Mouse (Mus musculus): ENCODE results near the gene Tmc6. TPM values are rescaled to one million over a fixed set of nuclear protein-coding genes. Genes with fewer than 3 reads are reported as not detected.

Tmc6 gene
- polyA plus RNA-seq, 1 experiment from 2014 or later: 4.2 TPM

GRCm38 (mm10) chr11:117779434-117780198, 2.4 kb downstream of the Tmc6 start:
- Histone ChIP-seq H3K36me3 (ENCODE audit: control insufficient read depth, insufficient read depth, low read length) (no peaks in the 10 kb centered on the region), H3K4me3 (ENCODE audit: low read depth, low read length) (peak overlapping the region; percentile 20), H3K9ac (ENCODE audit: low read depth, low read length) (peak overlapping the region; percentile 52), H3K9me3 (replicated peaks; ENCODE audit: control insufficient read depth, low read length, poor library complexity, severe bottlenecking) (no peaks in the 10 kb centered on the region; the same call in 1 of the 2 replicates), H3K4me1 (ENCODE audit: control insufficient read depth, insufficient read depth, low read length) (peaks cover 20% of the 10 kb centered on the region), H3K27me3 (ENCODE audit: control insufficient read depth, insufficient read depth, low read depth, low read length) (peaks cover 27% of the 10 kb centered on the region), H3K27ac (ENCODE audit: low read length) (peak overlapping the region; percentile 39), H3K4me2 (ENCODE audit: low read length) (peak overlapping the region; percentile 48)
- WGBS: 8% methylated on average over 38 of the region's 38 CpGs
- ATAC-seq: 0 out of 2 replicates have a peak, but pooled peaks have one; percentile 5

- no peaks in the 10 kb centered on the region for H3K36me3 ChIP-seq (ENCODE audit: control insufficient read depth, insufficient read depth, low read length)
- H3K9me3 ChIP-seq (replicated peaks; ENCODE audit: control insufficient read depth, low read length, poor library complexity, severe bottlenecking): no peaks in the 10 kb centered on the region
- no peak for ATAC-seq
- peaks cover 20% of the 10 kb centered on the region for H3K4me1 ChIP-seq (ENCODE audit: control insufficient read depth, insufficient read depth, low read length)
- H3K27ac ChIP-seq (ENCODE audit: low read length): peak overlapping the region; percentile 39; the same call in 1 of the 2 replicates
- no peak overlapping the region for H3K4me2 ChIP-seq (ENCODE audit: low read length)
- peaks cover 27% of the 10 kb centered on the region for H3K27me3 ChIP-seq (ENCODE audit: control insufficient read depth, insufficient read depth, low read depth, low read length)
- H3K4me3 ChIP-seq (ENCODE audit: low read depth, low read length): no peak overlapping the region
- no peak overlapping the region for H3K9ac ChIP-seq (ENCODE audit: low read depth, low read length)
- WGBS: 76% methylated on average over 12 of the region's 12 CpGs
Observed at GRCm38 (mm10) chr11:117778851-117779433, 3.1 kb downstream of the Tmc6 start.

GRCm38 (mm10) chr11:117778031-117778430, 4.0 kb downstream of the Tmc6 start:
- H3K4me2 ChIP-seq (ENCODE audit: low read length): no peak overlapping the region
- H3K27ac ChIP-seq (ENCODE audit: low read length): no peak overlapping the region
- H3K9ac ChIP-seq (ENCODE audit: low read depth, low read length): no peak overlapping the region
- no peaks in the 10 kb centered on the region for H3K36me3 ChIP-seq (ENCODE audit: control insufficient read depth, insufficient read depth, low read length)
- no peaks in the 10 kb centered on the region for H3K9me3 ChIP-seq (replicated peaks; ENCODE audit: control insufficient read depth, low read length, poor library complexity, severe bottlenecking)
- H3K4me1 ChIP-seq (ENCODE audit: control insufficient read depth, insufficient read depth, low read length): peaks cover 16% of the 10 kb centered on the region
- peaks cover 24% of the 10 kb centered on the region for H3K27me3 ChIP-seq (ENCODE audit: control insufficient read depth, insufficient read depth, low read depth, low read length)
- ATAC-seq: no peak
- H3K4me3 ChIP-seq (ENCODE audit: low read depth, low read length): no peak overlapping the region
- 92% methylated on average over 11 of the region's 11 CpGs for WGBS

GRCm38 (mm10) chr11:117777111-117777510, 4.9 kb downstream of the Tmc6 start:
- Histone ChIP-seq H3K36me3 (ENCODE audit: control insufficient read depth, insufficient read depth, low read length) (no peaks in the 10 kb centered on the region), H3K27me3 (ENCODE audit: control insufficient read depth, insufficient read depth, low read depth, low read length) (peaks cover 23% of the 10 kb centered on the region), H3K9ac (ENCODE audit: low read depth, low read length) (no peak overlapping the region), H3K4me2 (ENCODE audit: low read length) (no peak overlapping the region), H3K9me3 (replicated peaks; ENCODE audit: control insufficient read depth, low read length, poor library complexity, severe bottlenecking) (no peaks in the 10 kb centered on the region), H3K4me1 (ENCODE audit: control insufficient read depth, insufficient read depth, low read length) (peaks cover 13% of the 10 kb centered on the region), H3K4me3 (ENCODE audit: low read depth, low read length) (no peak overlapping the region), H3K27ac (ENCODE audit: low read length) (no peak overlapping the region)
- WGBS: 84% methylated on average over 5 of the region's 5 CpGs
- ATAC-seq: no peak

- Histone ChIP-seq H3K4me1 (ENCODE audit: control insufficient read depth, insufficient read depth, low read length) (peaks cover 13% of the 10 kb centered on the region), H3K9me3 (replicated peaks; ENCODE audit: control insufficient read depth, low read length, poor library complexity, severe bottlenecking) (no peaks in the 10 kb centered on the region), H3K27me3 (ENCODE audit: control insufficient read depth, insufficient read depth, low read depth, low read length) (peaks cover 14% of the 10 kb centered on the region), H3K27ac (ENCODE audit: low read length) (no peak overlapping the region), H3K9ac (ENCODE audit: low read depth, low read length) (no peak overlapping the region), H3K36me3 (ENCODE audit: control insufficient read depth, insufficient read depth, low read length) (no peaks in the 10 kb centered on the region), H3K4me3 (ENCODE audit: low read depth, low read length) (no peak overlapping the region), H3K4me2 (ENCODE audit: low read length) (no peak overlapping the region)
- 88% methylated on average over 14 of the region's 14 CpGs for WGBS
- no peak for ATAC-seq
Observed at GRCm38 (mm10) chr11:117776085-117776792, 5.8 kb downstream of the Tmc6 start.

- Histone ChIP-seq H3K9ac (ENCODE audit: low read depth, low read length) (no peak overlapping the region), H3K4me2 (ENCODE audit: low read length) (no peak overlapping the region), H3K27me3 (ENCODE audit: control insufficient read depth, insufficient read depth, low read depth, low read length) (peaks cover 7% of the 10 kb centered on the region), H3K9me3 (replicated peaks; ENCODE audit: control insufficient read depth, low read length, poor library complexity, severe bottlenecking) (no peaks in the 10 kb centered on the region), H3K4me1 (ENCODE audit: control insufficient read depth, insufficient read depth, low read length) (peaks cover 11% of the 10 kb centered on the region), H3K27ac (ENCODE audit: low read length) (no peak overlapping the region), H3K4me3 (ENCODE audit: low read depth, low read length) (no peak overlapping the region), H3K36me3 (ENCODE audit: control insufficient read depth, insufficient read depth, low read length) (no peaks in the 10 kb centered on the region)
- 88% methylated on average over 13 of the region's 13 CpGs for WGBS
- no peak for ATAC-seq
Observed at GRCm38 (mm10) chr11:117775540-117775939, 6.5 kb downstream of the Tmc6 start.

GRCm38 (mm10) chr11:117774925-117775324, 7.1 kb downstream of the Tmc6 start:
- Histone ChIP-seq H3K4me2 (ENCODE audit: low read length) (no peak overlapping the region), H3K4me1 (ENCODE audit: control insufficient read depth, insufficient read depth, low read length) (peaks cover 5% of the 10 kb centered on the region), H3K27me3 (ENCODE audit: control insufficient read depth, insufficient read depth, low read depth, low read length) (peaks cover under 1% of the 10 kb centered on the region; the same call in 1 of the 2 replicates), H3K27ac (ENCODE audit: low read length) (no peak overlapping the region), H3K9ac (ENCODE audit: low read depth, low read length) (no peak overlapping the region), H3K4me3 (ENCODE audit: low read depth, low read length) (no peak overlapping the region), H3K36me3 (ENCODE audit: control insufficient read depth, insufficient read depth, low read length) (no peaks in the 10 kb centered on the region), H3K9me3 (replicated peaks; ENCODE audit: control insufficient read depth, low read length, poor library complexity, severe bottlenecking) (no peaks in the 10 kb centered on the region)
- ATAC-seq: no peak
- WGBS: 94% methylated on average over 10 of the region's 10 CpGs

- H3K27ac ChIP-seq (ENCODE audit: low read length): no peak overlapping the region
- no peaks in the 10 kb centered on the region for H3K36me3 ChIP-seq (ENCODE audit: control insufficient read depth, insufficient read depth, low read length)
- H3K4me3 ChIP-seq (ENCODE audit: low read depth, low read length): no peak overlapping the region
- no peaks in the 10 kb centered on the region for H3K27me3 ChIP-seq (ENCODE audit: control insufficient read depth, insufficient read depth, low read depth, low read length)
- 97% methylated on average over 7 of the region's 7 CpGs for WGBS
- no peaks in the 10 kb centered on the region for H3K9me3 ChIP-seq (replicated peaks; ENCODE audit: control insufficient read depth, low read length, poor library complexity, severe bottlenecking)
- no peak overlapping the region for H3K9ac ChIP-seq (ENCODE audit: low read depth, low read length)
- ATAC-seq: no peak
- H3K4me1 ChIP-seq (ENCODE audit: control insufficient read depth, insufficient read depth, low read length): no peaks in the 10 kb centered on the region
- no peak overlapping the region for H3K4me2 ChIP-seq (ENCODE audit: low read length)
Observed at GRCm38 (mm10) chr11:117772352-117772751, 9.6 kb downstream of the Tmc6 start.

- Histone ChIP-seq H3K9me3 (replicated peaks; ENCODE audit: control insufficient read depth, low read length, poor library complexity, severe bottlenecking) (no peaks in the 10 kb centered on the region), H3K27me3 (ENCODE audit: control insufficient read depth, insufficient read depth, low read depth, low read length) (no peaks in the 10 kb centered on the region), H3K4me2 (ENCODE audit: low read length) (no peak overlapping the region), H3K4me3 (ENCODE audit: low read depth, low read length) (no peak overlapping the region), H3K36me3 (ENCODE audit: control insufficient read depth, insufficient read depth, low read length) (0 out of 2 replicates have a peak, but pooled peaks cover under 1% of the 10 kb centered on the region), H3K9ac (ENCODE audit: low read depth, low read length) (no peak overlapping the region), H3K4me1 (ENCODE audit: control insufficient read depth, insufficient read depth, low read length) (no peaks in the 10 kb centered on the region), H3K27ac (ENCODE audit: low read length) (no peak overlapping the region)
- no peak for ATAC-seq
- 91% methylated on average over 10 of the region's 10 CpGs for WGBS
Observed at GRCm38 (mm10) chr11:117770407-117770806, 11.6 kb downstream of the Tmc6 start.

Data from midbrain, embryonic 16.5 days (tissue).